Mouse (Mus musculus) liver, embryonic 14.5 days (tissue): ENCODE measurements around the gene Acer1. TPM values are rescaled to one million over a fixed set of nuclear protein-coding genes. Genes with fewer than 3 reads are reported as not detected.
A peak's percentile ranks its signal among the peaks of the same experiment; 100 is the strongest.

ENCODE experiments used
- ATAC-seq: fragments of 200-750 bp; cut with Nextera tagmentation; 2 replicates; pipeline ENCODE4 v1.8.0; 2017; ENCODE audit warnings: moderate number of reproducible peaks, mild to moderate bottlenecking, moderate library complexity; ENCODE audit not compliant: insufficient read depth
- DNase-seq, 3 experiments: peaks; one replicate each; pipeline ENCODE4 v3.0.0-alpha.2; 2012 to 2013; ENCODE audit warnings: low read depth in 3 of 3, low spot score in 3 of 3
- H3K27ac ChIP-seq: fragments of 300-500 bp; sonication (generic); 2 replicates; pipeline ENCODE4 v1.5.1; 2014; ENCODE audit warnings: moderate library complexity, mild to moderate bottlenecking, control low read depth, inconsistent platforms
- H3K27me3 ChIP-seq: fragments of 300-500 bp; sonication (generic); 2 replicates; pipeline ENCODE4 v1.6.1; 2014; ENCODE audit warnings: mild to moderate bottlenecking, low read length, moderate library complexity; ENCODE audit not compliant: control insufficient read depth, insufficient read depth
- H3K36me3 ChIP-seq: fragments of 300-500 bp; sonication (generic); replicated peaks from 2 replicates; pipeline ENCODE4 v1.6.1; 2014; ENCODE audit warnings: low read depth; ENCODE audit not compliant: control insufficient read depth, insufficient read depth
- H3K4me1 ChIP-seq, 2 experiments: fragments of 200-500 bp in 1 of 2; fragments of 300-500 bp in 1 of 2; sonication (generic) in 1 of 2; replicated peaks; 2 replicates each; pipeline ENCODE4 v1.6.1; 2012 to 2014; ENCODE audit warnings: antibody characterized with exemption in 1 of 2, inconsistent platforms in 1 of 2, low read length in 1 of 2; ENCODE audit not compliant: control insufficient read depth in 2 of 2, insufficient read depth in 2 of 2
- H3K4me2 ChIP-seq: fragments of 300-500 bp; sonication (generic); 2 replicates; pipeline ENCODE4 v1.6.1; 2014; ENCODE audit warnings: low read depth, mild to moderate bottlenecking, control low read depth, moderate library complexity
- H3K4me3 ChIP-seq, 2 experiments: fragments of 200-500 bp in 1 of 2; fragments of 300-500 bp in 1 of 2; sonication (generic) in 1 of 2; 2 replicates each; pipeline ENCODE4 v1.5.1; 2012 to 2014; ENCODE audit warnings: low read depth in 2 of 2, low read length in 2 of 2, mild to moderate bottlenecking in 2 of 2, control low read depth in 1 of 2, inconsistent platforms in 1 of 2, moderate library complexity in 1 of 2; ENCODE audit not compliant: insufficient read depth in 1 of 2
- H3K9ac ChIP-seq: fragments of 300-500 bp; sonication (generic); replicated peaks from 2 replicates; pipeline ENCODE4 v1.6.1; 2014; ENCODE audit warnings: mild to moderate bottlenecking, control low read depth, moderate library complexity
- H3K9me3 ChIP-seq: fragments of 300-500 bp; sonication (generic); 2 replicates; pipeline ENCODE4 v1.6.1; 2016; ENCODE audit warnings: low read length, mixed read lengths; ENCODE audit not compliant: control insufficient read depth
- CTCF ChIP-seq: IDR thresholded peaks from 2 replicates; pipeline ENCODE4 v1.5.1; 2016; ENCODE audit warnings: antibody characterized with exemption, low read depth, control low read depth
- EP300 ChIP-seq: IDR thresholded peaks from 2 replicates; pipeline ENCODE4 v1.6.1; 2016; ENCODE audit warnings: antibody characterized with exemption, low read depth
- WGBS: fragments of 180-500 bp; shearing (Covaris S2); extraction: QIAGEN DNeasy Blood & Tissue Kit; methylation state at CpG from one replicate; pipeline ENCODE4 v1.1.7; 2014; ENCODE audit not compliant: insufficient replicate concordance; 5-methylcytosine and 5-hydroxymethylcytosine counted together
- polyA plus RNA-seq, 2 experiments: library from polyadenylated mRNA; depleted of rRNA in 1 of 2; stranded (reverse) in 1 of 2; unstranded in 1 of 2; fragments of >200 nt; fragmentation: Nextera tagmentation in 1 of 2; extraction: Ambion mirVana in 1 of 2; gene quantifications; 2 replicates each; pipeline versions ENCODE4 v1.2.1 to v1.2.3; 2012 to 2014

Acer1 gene
- polyA plus RNA-seq, 2 experiments, result not detected

DNA sequence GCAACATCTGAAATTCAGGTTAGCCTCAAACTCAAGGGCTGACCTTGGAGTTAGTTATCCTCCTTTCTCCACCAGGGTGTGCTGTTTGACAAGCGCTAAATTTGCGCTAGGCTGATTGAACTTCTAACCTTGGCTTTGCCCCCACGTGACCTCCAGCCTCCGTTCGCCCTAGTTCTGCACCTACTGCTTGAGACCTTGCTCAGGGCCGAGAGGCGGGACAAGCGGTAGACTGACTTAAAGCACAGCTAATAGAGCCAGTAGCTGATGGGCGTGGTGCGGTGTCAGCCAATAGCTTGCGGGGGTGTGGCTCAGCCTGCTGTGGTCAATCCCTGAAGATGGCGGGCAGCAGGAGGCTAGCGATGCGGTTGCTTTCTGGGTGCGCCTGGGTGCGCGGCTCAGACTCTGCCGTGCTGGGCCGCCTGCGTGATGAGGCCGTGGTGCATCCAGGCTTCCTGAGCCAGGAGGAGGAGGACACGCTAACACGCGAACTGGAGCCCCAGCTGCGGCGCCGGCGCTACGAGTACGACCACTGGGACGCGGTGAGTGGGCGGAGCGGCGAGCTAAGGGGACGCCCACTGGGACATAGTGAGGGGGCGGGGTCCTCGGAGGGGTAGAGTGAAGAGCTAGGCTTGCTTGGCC is 15.2 kb upstream of the Acer1 start, which contains the start of gene Alkbh7:
Alkbh7 (plus strand) TSS at position 311 of the 639 bp plus-strand sequence.
- WGBS, result under 1% methylated on average over 38 of the region's 38 CpGs
- peaks cover 19% of the 10 kb centered on the region for H3K36me3 ChIP-seq
- H3K4me1 ChIP-seq, result peaks cover 3 to 8% of the 10 kb centered on the region in 2 experiments; a peak in 3 of 4 replicates
- H3K27ac ChIP-seq, result peak within 1 kb of the TSS; percentile 20; the same call in 1 of the 2 replicates
- peak within 1 kb of the TSS; percentile 69 to 87 for H3K4me3 ChIP-seq
- TF ChIP-seq CTCF (peak; percentile 96), EP300 (no peak)
- ATAC-seq, result peak; percentile 100
- peak; percentile 99 for DNase-seq
- H3K9ac ChIP-seq, result peak within 1 kb of the TSS; percentile 58
- H3K9me3 ChIP-seq, result no peaks in the 10 kb centered on the region
- H3K27me3 ChIP-seq, result no peaks in the 10 kb centered on the region
- peak within 1 kb of the TSS; percentile 90 for H3K4me2 ChIP-seq

- no peaks in the 10 kb centered on the region for H3K9me3 ChIP-seq
- peaks cover 19% of the 10 kb centered on the region for H3K36me3 ChIP-seq
- H3K9ac ChIP-seq, result peak overlapping the region; percentile 23
- H3K4me3 ChIP-seq, result no peak overlapping the region; a peak in 1 of 4 replicates
- no peaks in the 10 kb centered on the region for H3K27me3 ChIP-seq
- peaks cover 3 to 8% of the 10 kb centered on the region in 2 experiments for H3K4me1 ChIP-seq
- peak overlapping the region; percentile 90 for H3K4me2 ChIP-seq
- TF ChIP-seq CTCF (no peak), EP300 (no peak)
- no peak overlapping the region for H3K27ac ChIP-seq
- no peak for ATAC-seq
- 58% methylated on average over 2 of the region's 2 CpGs for WGBS
- DNase-seq, result no peak
Observed at GRCm38 (mm10) chr17:56996506-56996905, 14.6 kb upstream of the Acer1 start.

- Histone ChIP-seq H3K9ac (no peak overlapping the region), H3K27ac (no peak overlapping the region), H3K9me3 (no peaks in the 10 kb centered on the region), H3K36me3 (peaks cover 19% of the 10 kb centered on the region), H3K4me1 (peaks cover 7 to 14% of the 10 kb centered on the region in 2 experiments), H3K4me2 (no peak overlapping the region), H3K27me3 (no peaks in the 10 kb centered on the region), H3K4me3 (no peak overlapping the region)
- TF ChIP-seq EP300 (no peak), CTCF (no peak)
- ATAC-seq (no peak), DNase-seq (no peak)
- WGBS, result 81% methylated on average over 8 of the region's 8 CpGs
Observed at GRCm38 (mm10) chr17:56995046-56995445, 13.1 kb upstream of the Acer1 start.

- peaks cover 5 to 6% of the 10 kb centered on the region in 2 experiments; a peak in 3 of 4 replicates for H3K4me1 ChIP-seq
- TF ChIP-seq CTCF (no peak), EP300 (no peak)
- ATAC-seq (no peak), DNase-seq (no peak)
- H3K4me2 ChIP-seq, result peak overlapping the region; percentile 94
- H3K4me3 ChIP-seq, result peak overlapping the region; percentile 74 to 76
- peak overlapping the region; percentile 68 for H3K9ac ChIP-seq
- no peak overlapping the region for H3K27ac ChIP-seq
- peaks cover 15% of the 10 kb centered on the region for H3K36me3 ChIP-seq
- WGBS, result 46% methylated on average over 2 of the region's 2 CpGs
- no peaks in the 10 kb centered on the region for H3K27me3 ChIP-seq
- H3K9me3 ChIP-seq, result no peaks in the 10 kb centered on the region
Observed at GRCm38 (mm10) chr17:56990966-56991365, 9.0 kb upstream of the Acer1 start.

- no peak for TF ChIP-seq CTCF
- no peak for TF ChIP-seq EP300
- Histone ChIP-seq H3K36me3 (peaks cover 10% of the 10 kb centered on the region), H3K4me2 (peak within 1 kb of the TSS; percentile 94), H3K4me3 (peak within 1 kb of the TSS; percentile 74 to 76), H3K9me3 (no peaks in the 10 kb centered on the region), H3K9ac (peak within 1 kb of the TSS; percentile 68), H3K27ac (peak within 1 kb of the TSS; percentile 57), H3K4me1 (peaks cover 5 to 6% of the 10 kb centered on the region in 2 experiments; a peak in 3 of 4 replicates), H3K27me3 (no peaks in the 10 kb centered on the region)
- DNase-seq, result peak; percentile 92 to 96 (median 93)
- ATAC-seq, result peak; percentile 98
- WGBS, result under 1% methylated on average over 52 of the region's 52 CpGs
Observed at GRCm38 (mm10) chr17:56990115-56990746, 8.3 kb upstream of the Acer1 start, which contains the start of gene Clpp. Gene Clpp (plus strand): TSS chr17:56990305.
